Mouse (Mus musculus) embryonic facial prominence, embryonic 14.5 days (tissue): Measurements from ENCODE around the gene Ccl5. TPM values are rescaled to one million over a fixed set of nuclear protein-coding genes. Genes with fewer than 3 reads are reported as not detected.

ENCODE experiments used
- ATAC-seq: fragments of 200-750 bp; cut with Nextera tagmentation; 2 replicates; pipeline ENCODE4 v1.8.0; 2017; ENCODE audit warnings: low read depth, moderate number of reproducible peaks, moderate TSS enrichment
- DNase-seq: peaks from one replicate; pipeline ENCODE4 v3.0.0-alpha.2; 2015; ENCODE audit warnings: low spot score
- H3K27ac ChIP-seq: fragments of 300-500 bp; sonication (generic); replicated peaks from 2 replicates; pipeline ENCODE4 v1.5.1; 2014; ENCODE audit warnings: low read depth, mild to moderate bottlenecking, low read length, moderate library complexity
- H3K27me3 ChIP-seq: fragments of 300-500 bp; sonication (generic); replicated peaks from 2 replicates; pipeline ENCODE4 v1.6.1; 2014; ENCODE audit warnings: low read length; ENCODE audit not compliant: control insufficient read depth, insufficient read depth
- H3K36me3 ChIP-seq: fragments of 300-500 bp; sonication (generic); 2 replicates; pipeline ENCODE4 v1.6.1; 2014; ENCODE audit warnings: low read length, mixed read lengths; ENCODE audit not compliant: control insufficient read depth, insufficient read depth
- H3K4me1 ChIP-seq: fragments of 300-500 bp; sonication (generic); 2 replicates; pipeline ENCODE4 v1.6.1; 2014; ENCODE audit warnings: antibody characterized with exemption, low read length; ENCODE audit not compliant: control insufficient read depth, insufficient read depth
- H3K4me2 ChIP-seq: fragments of 300-500 bp; sonication (generic); 2 replicates; pipeline ENCODE4 v1.6.1; 2014; ENCODE audit warnings: low read depth, mild to moderate bottlenecking, low read length, moderate library complexity, mixed read lengths
- H3K4me3 ChIP-seq: fragments of 300-500 bp; sonication (generic); 2 replicates; pipeline ENCODE4 v1.5.1; 2014; ENCODE audit warnings: low read depth, mild to moderate bottlenecking, low read length
- H3K9ac ChIP-seq: fragments of 300-500 bp; sonication (generic); 2 replicates; pipeline ENCODE4 v1.6.1; 2014; ENCODE audit warnings: low read depth, mild to moderate bottlenecking, low read length, moderate library complexity, mixed read lengths
- H3K9me3 ChIP-seq: fragments of 300-500 bp; sonication (generic); 2 replicates; pipeline ENCODE4 v1.6.1; 2016; ENCODE audit warnings: low read length; ENCODE audit not compliant: control insufficient read depth
- whole genome bisulfite sequencing: fragments of 180-500 bp; shearing (Covaris S2); extraction: QIAGEN DNeasy Blood & Tissue Kit; methylation state at CpG from one replicate; pipeline ENCODE4 v1.1.7; 2014; 5-methylcytosine and 5-hydroxymethylcytosine counted together
- polyA plus RNA-seq: library from polyadenylated mRNA; unstranded; fragments of >200 nt; fragmentation: Nextera tagmentation; extraction: Ambion mirVana; gene quantifications from 2 replicates; pipeline ENCODE4 v1.2.1, GENCODE M21; 2014

The Ccl5 gene
- polyA plus RNA-seq, 1 experiment from 2014 or later, result 1.4 TPM

GRCm38 (mm10) chr11:83568061-83568460, 37.7 kb upstream of the Ccl5 start:
- Histone ChIP-seq H3K36me3 (no peaks in the 10 kb centered on the region), H3K4me3 (no peak overlapping the region), H3K4me1 (no peaks in the 10 kb centered on the region), H3K9ac (no peak overlapping the region), H3K4me2 (no peak overlapping the region), H3K9me3 (no peaks in the 10 kb centered on the region), H3K27ac (no peak overlapping the region), H3K27me3 (no peaks in the 10 kb centered on the region)
- 79% methylated on average over 9 of the region's 9 CpGs for WGBS
- DNase-seq, result no peak
- ATAC-seq, result no peak

- Histone ChIP-seq H3K4me3 (no peak overlapping the region), H3K27me3 (no peaks in the 10 kb centered on the region), H3K36me3 (no peaks in the 10 kb centered on the region), H3K9ac (no peak overlapping the region), H3K4me2 (no peak overlapping the region), H3K27ac (no peak overlapping the region), H3K4me1 (no peaks in the 10 kb centered on the region), H3K9me3 (no peaks in the 10 kb centered on the region)
- WGBS, result 75% methylated on average over 7 of the region's 7 CpGs
- DNase-seq, result no peak
- no peak for ATAC-seq
These were observed 37.0 kb upstream of the Ccl5 start for GRCm38 (mm10) chr11:83567311-83567710.

GRCm38 (mm10) chr11:83566617-83567016, 36.3 kb upstream of the Ccl5 start:
- Histone ChIP-seq H3K4me2 (no peak overlapping the region), H3K9me3 (no peaks in the 10 kb centered on the region), H3K9ac (no peak overlapping the region), H3K27ac (no peak overlapping the region), H3K36me3 (no peaks in the 10 kb centered on the region), H3K4me3 (no peak overlapping the region), H3K27me3 (no peaks in the 10 kb centered on the region), H3K4me1 (no peaks in the 10 kb centered on the region)
- DNase-seq (no peak), ATAC-seq (no peak)

- H3K27ac ChIP-seq, result no peak overlapping the region
- H3K4me3 ChIP-seq, result no peak overlapping the region
- H3K36me3 ChIP-seq, result no peaks in the 10 kb centered on the region
- 66% methylated on average over 2 of the region's 2 CpGs for WGBS
- H3K4me2 ChIP-seq, result no peak overlapping the region
- no peaks in the 10 kb centered on the region for H3K4me1 ChIP-seq
- ATAC-seq (no peak), DNase-seq (peak; percentile 33)
- H3K9me3 ChIP-seq, result no peaks in the 10 kb centered on the region
- H3K9ac ChIP-seq, result no peak overlapping the region
- H3K27me3 ChIP-seq, result no peaks in the 10 kb centered on the region
These were observed 33.4 kb upstream of the Ccl5 start for GRCm38 (mm10) chr11:83563754-83564153.

- no peak for DNase-seq
- Histone ChIP-seq H3K27me3 (no peaks in the 10 kb centered on the region), H3K4me2 (no peak overlapping the region), H3K27ac (no peak overlapping the region), H3K4me1 (no peaks in the 10 kb centered on the region), H3K4me3 (no peak overlapping the region), H3K36me3 (no peaks in the 10 kb centered on the region), H3K9ac (no peak overlapping the region), H3K9me3 (no peaks in the 10 kb centered on the region)
- 67% methylated on average over 6 of the region's 6 CpGs for WGBS
- ATAC-seq, result no peak
These were observed 32.1 kb upstream of the Ccl5 start for GRCm38 (mm10) chr11:83562311-83562887.

- ATAC-seq, result no peak
- no peaks in the 10 kb centered on the region for H3K27me3 ChIP-seq
- 68% methylated on average over 6 of the region's 6 CpGs for WGBS
These were observed 30.1 kb upstream of the Ccl5 start for GRCm38 (mm10) chr11:83560405-83560804.

GRCm38 (mm10) chr11:83557074-83557473, 26.8 kb upstream of the Ccl5 start:
- Histone ChIP-seq H3K36me3 (no peaks in the 10 kb centered on the region), H3K27ac (no peak overlapping the region), H3K4me1 (no peaks in the 10 kb centered on the region), H3K4me2 (no peak overlapping the region), H3K4me3 (no peak overlapping the region), H3K9ac (peak overlapping the region; percentile 8; the same call in 1 of the 2 replicates), H3K27me3 (no peaks in the 10 kb centered on the region), H3K9me3 (no peaks in the 10 kb centered on the region)
- ATAC-seq, result no peak
- 69% methylated on average over 10 of the region's 10 CpGs for WGBS
- DNase-seq, result no peak

More at GRCm38 (mm10) chr11:83560405-83560804, 30.1 kb upstream of the Ccl5 start:
- Histone ChIP-seq H3K9me3 (no peaks in the 10 kb centered on the region), H3K4me1 (no peaks in the 10 kb centered on the region), H3K36me3 (no peaks in the 10 kb centered on the region), H3K27ac (no peak overlapping the region), H3K4me3 (no peak overlapping the region), H3K9ac (no peak overlapping the region), H3K4me2 (no peak overlapping the region)
- DNase-seq, result no peak

- no peak overlapping the region for H3K4me2 ChIP-seq
- ATAC-seq (peak; percentile 37; the same call in 1 of the 2 replicates), DNase-seq (peak; percentile 86)
- no peaks in the 10 kb centered on the region for H3K4me1 ChIP-seq
- H3K9ac ChIP-seq, result no peak overlapping the region
- no peak overlapping the region for H3K4me3 ChIP-seq
- H3K36me3 ChIP-seq, result no peaks in the 10 kb centered on the region
- H3K9me3 ChIP-seq, result no peaks in the 10 kb centered on the region
- H3K27ac ChIP-seq, result no peak overlapping the region
- 30% methylated on average over 8 of the region's 8 CpGs for WGBS
- no peaks in the 10 kb centered on the region for H3K27me3 ChIP-seq
These were observed 25.9 kb upstream of the Ccl5 start for GRCm38 (mm10) chr11:83556085-83556781.

- Histone ChIP-seq H3K4me1 (no peaks in the 10 kb centered on the region), H3K4me3 (no peak overlapping the region), H3K4me2 (no peak overlapping the region), H3K9me3 (no peaks in the 10 kb centered on the region), H3K36me3 (no peaks in the 10 kb centered on the region), H3K27ac (no peak overlapping the region), H3K9ac (no peak overlapping the region), H3K27me3 (no peaks in the 10 kb centered on the region)
- WGBS, result 85% methylated on average over 5 of the region's 5 CpGs
- no peak for DNase-seq
- ATAC-seq, result no peak
These were observed 21.4 kb upstream of the Ccl5 start for GRCm38 (mm10) chr11:83551668-83552067.
